Mouse (Mus musculus) brain, embryonic 14.5 days (tissue): Measurements from ENCODE around the gene Trim28. TPM values are rescaled to one million over a fixed set of nuclear protein-coding genes. Genes with fewer than 3 reads are reported as not detected.
A peak's percentile ranks its signal among the peaks of the same experiment; 100 is the strongest.
"Not testable (repeated sequence)": the region's sequence is repeated elsewhere in the genome, so short reads cannot be mapped to it uniquely, and the experiment has no call there.

Source experiments
- DNase-seq: peaks from one replicate; pipeline ENCODE4 v3.0.0-alpha.2; 2011; ENCODE audit warnings: low read depth
- CTCF ChIP-seq: fragments of 200-500 bp; IDR thresholded peaks from 2 replicates; pipeline ENCODE4 v1.5.1; 2012; ENCODE audit warnings: inconsistent platforms, mild to moderate bottlenecking, moderate library complexity, borderline replicate concordance; ENCODE audit not compliant: insufficient read depth, insufficient read length; ENCODE audit errors: extremely low read depth
- POLR2A ChIP-seq: fragments of 200-500 bp; IDR thresholded peaks from 2 replicates; pipeline ENCODE4 v1.6.1; 2012; ENCODE audit warnings: mild to moderate bottlenecking, inconsistent platforms, borderline replicate concordance; ENCODE audit not compliant: poor library complexity, insufficient read depth, insufficient read length, severe bottlenecking; ENCODE audit errors: extremely low read depth
- polyA plus RNA-seq: library from polyadenylated mRNA; depleted of rRNA; stranded (reverse); fragments of >200 nt; gene quantifications from 2 replicates; pipeline ENCODE4 v1.2.3, GENCODE M21; 2012; rRNA removed

The Trim28 gene
- polyA plus RNA-seq, 1 experiment, result 585 TPM

GRCm38 (mm10) chr7:13053961-13054286 lies 55.0 kb downstream of the Trim28 start:
- no peak for DNase-seq
- TF ChIP-seq POLR2A (no peak), CTCF (no peak)

DNA sequence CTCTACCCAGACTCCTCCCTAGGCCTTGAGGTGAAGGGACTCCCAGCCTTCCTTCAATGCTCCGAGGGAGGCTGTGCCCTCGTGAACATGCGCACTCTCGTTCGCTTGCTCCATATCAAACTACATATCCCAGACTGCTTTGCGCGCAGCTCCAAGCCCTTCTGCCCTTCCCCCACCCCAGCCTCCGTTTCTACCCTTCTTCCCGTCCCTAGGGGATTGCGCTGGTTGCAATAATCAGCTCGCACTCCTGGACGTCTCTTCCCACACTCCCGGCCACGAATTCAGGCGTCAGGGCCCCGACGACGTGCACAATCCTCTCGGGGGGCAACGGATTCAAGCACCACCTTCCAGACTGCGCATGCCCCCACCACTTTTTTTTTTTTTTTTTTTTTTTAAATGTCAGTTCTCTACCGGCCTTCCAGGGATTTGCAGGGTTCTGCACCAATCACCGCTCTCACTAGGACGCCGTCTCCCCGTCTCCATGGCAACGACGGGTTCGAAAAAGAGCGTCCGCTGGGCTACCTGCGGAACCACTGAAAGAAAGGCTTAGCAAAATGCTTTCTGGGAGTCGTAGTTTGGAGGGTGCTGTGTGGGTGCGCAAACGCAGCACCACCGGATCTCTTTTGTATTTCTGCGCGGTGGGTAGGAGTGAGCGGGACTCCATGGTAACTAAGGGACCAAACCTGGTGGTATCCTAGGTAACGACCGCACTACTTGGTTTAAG lies 55.5 kb downstream of the Trim28 start, which contains the start of gene Mzf1:
Gene Mzf1, minus strand, starts transcription at position 478 of the 724 bp plus-strand sequence.
- TF ChIP-seq CTCF (no peak), POLR2A (peak; percentile 61; the same call in 1 of the 2 replicates)

GRCm38 (mm10) chr7:13056913-13057700 lies 58.2 kb downstream of the Trim28 start:
- peak; percentile 24; the same call in 1 of the 2 replicates for TF ChIP-seq CTCF
- TF ChIP-seq POLR2A, result no peak
- no peak for DNase-seq

More for the DNA sequence above, 55.5 kb downstream of the Trim28 start, which contains the start of gene Mzf1:
- DNase-seq, result peak; percentile 100

DNA sequence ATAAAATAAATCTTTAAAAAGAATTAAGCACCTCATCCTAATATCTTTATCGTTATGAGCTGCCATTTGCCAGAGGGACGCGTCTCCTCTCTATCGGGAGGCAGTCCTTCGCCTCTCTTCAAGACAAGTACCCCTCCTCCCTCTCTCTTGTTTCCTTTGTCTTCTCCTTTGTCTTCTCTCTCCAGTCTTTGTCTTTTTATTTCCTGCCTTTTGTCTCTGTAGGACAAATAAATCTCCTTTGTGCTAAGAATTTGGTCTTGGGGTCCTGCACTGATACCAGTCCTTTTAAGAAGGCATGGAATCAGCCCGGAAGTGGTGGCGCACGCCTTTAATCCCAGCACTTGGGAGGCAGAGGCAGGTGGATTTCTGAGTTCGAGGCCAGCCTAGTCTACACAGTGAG lies 60.6 kb downstream of the Trim28 start:
- TF ChIP-seq POLR2A, result no peak
- TF ChIP-seq CTCF, result no peak
- no peak for DNase-seq

GRCm38 (mm10) chr7:13063399-13063798 lies 64.5 kb downstream of the Trim28 start:
- peak; percentile 13; the same call in 1 of the 2 replicates for TF ChIP-seq CTCF
- not testable (repeated sequence) for DNase-seq

- DNase-seq, result no peak
- TF ChIP-seq CTCF (no peak), POLR2A (no peak)
Observed at GRCm38 (mm10) chr7:13072293-13072692, 73.4 kb downstream of the Trim28 start.

Other genes with a start within 250 kb of the Trim28 start
- 21.8 and 25.6 TPM in 2 replicates for gene Zscan18, start 195.5 kb upstream of the Trim28 start, polyA plus RNA-seq
- gene Zfp329, start 180.3 kb upstream of the Trim28 start, polyA plus RNA-seq, result 19.1 and 22.6 TPM in 2 replicates
- 11.4 and 13.4 TPM in 2 replicates for gene Zfp110, start 164.4 kb upstream of the Trim28 start, polyA plus RNA-seq
- gene Zfp128, start 117.9 kb upstream of the Trim28 start, polyA plus RNA-seq, result 9.4 and 10.5 TPM in 2 replicates
- gene Zscan22, start 101.3 kb upstream of the Trim28 start, polyA plus RNA-seq, result 14.2 and 17.8 TPM in 2 replicates
- 2,137 and 2,684 TPM in 2 replicates for gene Rps5, start 76.8 kb upstream of the Trim28 start, polyA plus RNA-seq
- gene Rnf225, start 71.7 kb upstream of the Trim28 start, polyA plus RNA-seq, result 2.6 and 3.3 TPM in 2 replicates
- 14.1 and 16.1 TPM in 2 replicates for gene Zfp324, start 33.3 kb upstream of the Trim28 start, polyA plus RNA-seq
- 14.2 and 16.5 TPM in 2 replicates for gene Zfp446, start 21.3 kb upstream of the Trim28 start, polyA plus RNA-seq
- 0.75 and 1.9 TPM in 2 replicates for gene Slc27a5, start 922 bp upstream of the Trim28 start, polyA plus RNA-seq
- gene Zbtb45, start 10.9 kb downstream of the Trim28 start, polyA plus RNA-seq, result 54.8 and 54.9 TPM in 2 replicates
- 166 and 170 TPM in 2 replicates for gene Chmp2a, start 35.7 kb downstream of the Trim28 start, polyA plus RNA-seq
- gene Ube2m, start 39.2 kb downstream of the Trim28 start, polyA plus RNA-seq, result 373 and 391 TPM in 2 replicates
- 11.8 and 11.9 TPM in 2 replicates for gene Mzf1, start 55.6 kb downstream of the Trim28 start, polyA plus RNA-seq
- gene Vmn1r85, start 96.1 kb downstream of the Trim28 start, polyA plus RNA-seq, result 0.03 and 0.07 TPM in 2 replicates
- gene Vmn1r86, start 120.8 kb downstream of the Trim28 start, polyA plus RNA-seq, result 0.03 TPM in 1 of 2 replicates, not detected in the other
- not detected in 2 replicates for gene Vmn1r87, start 141.0 kb downstream of the Trim28 start, polyA plus RNA-seq
- not detected in 2 replicates for gene Vmn1r88, start 160.5 kb downstream of the Trim28 start, polyA plus RNA-seq
- not detected in 2 replicates for gene Vmn1r89, start 213.9 kb downstream of the Trim28 start, polyA plus RNA-seq